8 mouse cellular contexts compared by ENCODE assay signal in the genomic region with DNA sequence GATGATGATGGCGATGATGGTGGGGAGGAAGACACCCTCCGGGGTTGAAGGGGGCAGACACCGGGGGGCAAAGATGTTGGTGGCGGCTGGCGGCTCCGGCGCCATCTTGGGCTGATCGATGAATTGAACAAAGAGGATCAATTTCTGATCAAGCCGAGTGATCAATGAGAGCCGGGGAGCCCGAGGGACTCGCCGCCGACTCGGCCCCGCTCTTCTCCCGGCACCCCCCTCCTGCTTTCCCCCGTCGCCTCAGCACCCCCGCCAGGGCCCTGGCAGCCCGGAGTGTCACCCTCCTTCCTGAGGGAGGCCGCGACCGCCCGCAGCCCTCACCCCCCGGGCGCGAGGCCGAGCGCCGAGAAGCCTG. TPM values are rescaled to one million over a fixed set of nuclear protein-coding genes. Genes with fewer than 3 reads are reported as not detected.
DNase-seq lines count a peak whose midpoint lies in the region; ATAC-seq lines count a peak whose summit lies in the region.

No protein-coding gene starts in this region.

- H3K4me2 ChIP-seq in limb, embryonic 13.5 days (replicated peaks), result peak overlapping the region; percentile 97
- peak overlapping the region; percentile 98 for H3K4me2 ChIP-seq in neural tube, embryonic 14.5 days (ENCODE audit: low read depth, low read length)

- peaks cover 32% of the 10 kb centered on the region for H3K27me3 ChIP-seq in forebrain, embryonic 10.5 days (ENCODE audit: poor library complexity, severe bottlenecking)
- peaks cover 42% of the 10 kb centered on the region for H3K27me3 ChIP-seq in limb, embryonic 13.5 days
- H3K27me3 ChIP-seq in neural tube, embryonic 14.5 days (ENCODE audit: control insufficient read depth, insufficient read depth, low read length), result peaks cover 7% of the 10 kb centered on the region; the same call in 1 of the 2 replicates

- H3K4me1 ChIP-seq in forebrain, embryonic 10.5 days, result peaks cover 51% of the 10 kb centered on the region
- peaks cover 50% of the 10 kb centered on the region for H3K4me1 ChIP-seq in limb, embryonic 13.5 days
- H3K4me1 ChIP-seq in neural tube, embryonic 14.5 days (ENCODE audit: control insufficient read depth, insufficient read depth, low read length), result peaks cover 22% of the 10 kb centered on the region

- H3K4me3 ChIP-seq in forebrain, embryonic 10.5 days, result peak overlapping the region; percentile 98
- H3K4me3 ChIP-seq in limb, embryonic 13.5 days, result peak overlapping the region; percentile 98
- peak overlapping the region; percentile 80 for H3K4me3 ChIP-seq in neural tube, embryonic 14.5 days (ENCODE audit: low read depth, low read length)

- DNase-seq in gastrocnemius, postnatal 10 days, result peak; percentile 58
- no peak for DNase-seq in gastrocnemius, postnatal 25 days
- peak; percentile 68 for DNase-seq in retina, embryonic 14.5 days (ENCODE audit: low spot score)
- no peak for DNase-seq in retina, postnatal 1 day
- no peak for DNase-seq in forebrain, embryonic 10.5 days (ENCODE audit: extremely low spot score, low spot score)
- DNase-seq in right cerebral cortex, adult 18-20 months, result no peak

- H3K36me3 ChIP-seq in forebrain, embryonic 10.5 days (replicated peaks), result 0 out of 2 replicates have a peak, but pooled peaks cover 3% of the 10 kb centered on the region
- H3K36me3 ChIP-seq in limb, embryonic 13.5 days, result no peaks in the 10 kb centered on the region
- H3K36me3 ChIP-seq in neural tube, embryonic 14.5 days (ENCODE audit: control insufficient read depth, insufficient read depth, low read length), result no peaks in the 10 kb centered on the region

- peak overlapping the region; percentile 100 for H3K27ac ChIP-seq in forebrain, embryonic 10.5 days
- peak overlapping the region; percentile 87 for H3K27ac ChIP-seq in limb, embryonic 13.5 days
- H3K27ac ChIP-seq in neural tube, embryonic 14.5 days (ENCODE audit: low read depth, low read length), result peak overlapping the region; percentile 91

- peak; percentile 46; the same call in 1 of the 2 replicates for ATAC-seq in limb, embryonic 13.5 days (ENCODE audit: low FRiP score, low read depth)
- ATAC-seq in neural tube, embryonic 14.5 days (ENCODE audit: low read depth), result peak; percentile 59

- no peaks in the 10 kb centered on the region for H3K9me3 ChIP-seq in forebrain, embryonic 10.5 days
- no peaks in the 10 kb centered on the region for H3K9me3 ChIP-seq in limb, embryonic 13.5 days
- H3K9me3 ChIP-seq in neural tube, embryonic 14.5 days (ENCODE audit: control insufficient read depth, low read length), result no peaks in the 10 kb centered on the region

- 0% methylated on average over 31 of the region's 31 CpGs for WGBS in forebrain, embryonic 10.5 days
- WGBS in limb, embryonic 13.5 days, result under 1% methylated on average over 31 of the region's 31 CpGs
- 2% methylated on average over 29 of the region's 31 CpGs for WGBS in neural tube, embryonic 14.5 days

- peak overlapping the region; percentile 87 for H3K9ac ChIP-seq in limb, embryonic 13.5 days
- peak overlapping the region; percentile 84 for H3K9ac ChIP-seq in neural tube, embryonic 14.5 days (replicated peaks; ENCODE audit: low read depth, low read length)

RNA-seq across cellular contexts. Expression of gene Cux1, which starts 0.5 kb away (rescaled TPM):
- 10 to 100 TPM; 87.0 to 97.5 TPM for total RNA-seq in gastrocnemius, postnatal 10 days (2021)
- 10 to 100 TPM; 66.6 to 67.1 TPM for total RNA-seq in gastrocnemius, postnatal 25 days (2021)
- 106 and 107 TPM in 2 replicates for polyA plus RNA-seq in forebrain, embryonic 10.5 days (2016; fragmentation: Nextera tagmentation; extraction: Ambion mirVana)
- 80.8 and 83.7 TPM in 2 replicates for polyA plus RNA-seq in limb, embryonic 13.5 days (2015; fragmentation: Nextera tagmentation; extraction: Ambion mirVana)
- 95.3 TPM in 2 replicates for polyA plus RNA-seq in neural tube, embryonic 14.5 days (2014; fragmentation: Nextera tagmentation; extraction: Ambion mirVana)

Comparison
In these comparisons a context has a peak if more than half of its experiments do, and no peak if none do; other contexts are left out.
1. DNase-seq: peak in gastrocnemius, postnatal 10 days (single experiment) and retina, embryonic 14.5 days (single experiment); none in gastrocnemius, postnatal 25 days (single experiment), retina, postnatal 1 day (single experiment), forebrain, embryonic 10.5 days (single experiment) and right cerebral cortex, adult 18-20 months (single experiment).
2. Peak in every context shown above with its lines, with median percentiles within 50 percentile points of each other: H3K27ac ChIP-seq and H3K4me3 ChIP-seq.